Mouse (Mus musculus) cortical plate, adult 2 months (tissue): ENCODE results near the gene Shf.

Experiments used
- CTCF ChIP-seq: fragments of 200-500 bp; IDR thresholded peaks from 2 replicates; pipeline ENCODE4 v1.5.1; 2011; ENCODE audit warnings: mild to moderate bottlenecking, control low read depth, low read length; ENCODE audit not compliant: insufficient read depth; ENCODE audit errors: extremely low read depth
- POLR2A ChIP-seq: fragments of 200-500 bp; IDR thresholded peaks from 2 replicates; pipeline ENCODE4 v1.6.1; 2011; ENCODE audit warnings: mild to moderate bottlenecking, low read length, control low read depth; ENCODE audit not compliant: insufficient read depth; ENCODE audit errors: extremely low read depth

- TF ChIP-seq POLR2A (no peak), CTCF (no peak)
Observed at GRCm38 (mm10) chr2:122332222-122332621, 36.7 kb downstream of the Shf start.
